In the genomic region with DNA sequence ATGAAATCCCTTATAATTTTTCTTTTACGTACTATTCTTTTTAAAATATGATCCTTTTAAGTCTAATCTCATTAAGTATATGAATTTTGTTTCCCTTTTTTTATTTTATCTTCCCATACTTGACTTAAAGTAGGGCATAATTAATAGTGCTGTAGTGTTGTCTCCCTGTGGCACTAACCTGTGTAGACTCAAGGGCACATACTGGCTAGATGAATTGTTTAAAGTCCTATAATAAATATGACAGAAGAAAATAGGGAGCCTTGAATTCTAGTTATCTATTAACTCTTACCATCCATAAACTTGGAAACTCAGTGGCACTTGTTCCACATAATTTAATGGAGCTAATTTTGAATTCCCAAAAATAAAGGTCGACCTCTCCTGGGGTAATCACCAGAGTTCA, we compare ENCODE assay signal across 32 mouse cellular contexts.
"Had no signal": no experiment of that assay in that cellular context is flagged by ENCODE, and none has a peak within 500 bp of the region (broad histone marks: within the 10 kb centered on the region; RNA-seq: fewer than 3 reads in every experiment).

No protein-coding gene starts in this region.

- H3K9ac ChIP-seq: limb, embryonic 12.5 days; limb, embryonic 13.5 days; limb, embryonic 15.5 days; liver, embryonic 12.5 days; liver, embryonic 13.5 days; liver, embryonic 14.5 days; liver, embryonic 15.5 days; liver, postnatal 0 days; lung, embryonic 14.5 days; lung, embryonic 15.5 days; midbrain, embryonic 12.5 days; midbrain, embryonic 13.5 days; midbrain, embryonic 15.5 days; neural tube, embryonic 12.5 days had no signal

- H3K4me3 ChIP-seq: limb, embryonic 10.5 days; limb, embryonic 12.5 days; limb, embryonic 13.5 days; limb, embryonic 15.5 days; liver, embryonic 12.5 days; liver, embryonic 13.5 days; liver, embryonic 15.5 days; lung, embryonic 15.5 days; megakaryocyte, embryonic 14.5 days; midbrain, embryonic 10.5 days; midbrain, embryonic 12.5 days; midbrain, embryonic 13.5 days; midbrain, embryonic 15.5 days; myocyte; neural tube, embryonic 12.5 days had no signal

- H3K4me1 ChIP-seq: limb, embryonic 10.5 days; limb, embryonic 12.5 days; limb, embryonic 13.5 days; limb, embryonic 15.5 days; liver, embryonic 12.5 days; liver, embryonic 13.5 days; liver, embryonic 15.5 days; lung, embryonic 15.5 days; megakaryocyte, embryonic 14.5 days; midbrain, embryonic 10.5 days; midbrain, embryonic 12.5 days; midbrain, embryonic 13.5 days; midbrain, embryonic 15.5 days; neural tube, embryonic 12.5 days had no signal

- H3K27ac ChIP-seq: limb, embryonic 10.5 days; limb, embryonic 12.5 days; limb, embryonic 13.5 days; limb, embryonic 15.5 days; liver, embryonic 12.5 days; liver, embryonic 13.5 days; liver, embryonic 14.5 days; liver, embryonic 15.5 days; lung, embryonic 15.5 days; macrophage; midbrain, embryonic 10.5 days; midbrain, embryonic 12.5 days; midbrain, embryonic 13.5 days; midbrain, embryonic 15.5 days; neural tube, embryonic 12.5 days had no signal

- H3K4me2 ChIP-seq: limb, embryonic 12.5 days; limb, embryonic 13.5 days; limb, embryonic 15.5 days; liver, embryonic 11.5 days; liver, embryonic 12.5 days; liver, embryonic 13.5 days; liver, embryonic 15.5 days; lung, embryonic 14.5 days; lung, embryonic 15.5 days; midbrain, embryonic 11.5 days; midbrain, embryonic 12.5 days; midbrain, embryonic 13.5 days; midbrain, embryonic 15.5 days; neural tube, embryonic 12.5 days had no signal

- ATAC-seq: liver, embryonic 12.5 days; liver, postnatal 0 days; lung, postnatal 0 days; midbrain, embryonic 13.5 days; midbrain, embryonic 15.5 days; midbrain, embryonic 16.5 days had no signal

- H3K27me3 ChIP-seq: limb, embryonic 12.5 days; limb, embryonic 13.5 days; limb, embryonic 15.5 days; liver, embryonic 12.5 days; liver, embryonic 13.5 days; liver, embryonic 15.5 days; lung, embryonic 15.5 days; megakaryocyte, embryonic 14.5 days; midbrain, embryonic 12.5 days; midbrain, embryonic 13.5 days; midbrain, embryonic 15.5 days; neural tube, embryonic 12.5 days had no signal

- DNase-seq: left cerebral cortex, postnatal 4 days; liver; liver, embryonic 13.5 days; liver, postnatal 0 days; lung, adult 18-20 months; lung, adult 2 months; lung, embryonic 14.5 days; lung, postnatal 10 days; lung, postnatal 14 days; lung, postnatal 36 days; lung, postnatal 4 days; midbrain, embryonic 14.5 days had no signal

- H3K36me3 ChIP-seq: limb, embryonic 12.5 days; limb, embryonic 13.5 days; limb, embryonic 15.5 days; liver, embryonic 12.5 days; liver, embryonic 13.5 days; liver, embryonic 15.5 days; lung, embryonic 15.5 days; midbrain, embryonic 12.5 days; midbrain, embryonic 13.5 days; midbrain, embryonic 15.5 days; neural tube, embryonic 12.5 days had no signal

- H3K9me3 ChIP-seq: limb, embryonic 10.5 days; limb, embryonic 12.5 days; limb, embryonic 13.5 days; limb, embryonic 15.5 days; liver, embryonic 12.5 days; liver, embryonic 13.5 days; liver, embryonic 15.5 days; lung, embryonic 15.5 days; megakaryocyte, embryonic 14.5 days; midbrain, embryonic 10.5 days; midbrain, embryonic 12.5 days; midbrain, embryonic 13.5 days; midbrain, embryonic 15.5 days; neural tube, embryonic 12.5 days had no signal
